Mouse (Mus musculus) cerebellum, adult 2 months (tissue): ENCODE data around the gene Orai2.

Source experiments
- CTCF ChIP-seq: fragments of 200-500 bp; IDR thresholded peaks from 2 replicates; pipeline ENCODE4 v1.5.1; 2011; ENCODE audit warnings: low read depth, mild to moderate bottlenecking, control low read depth, low read length, moderate library complexity, borderline replicate concordance; ENCODE audit not compliant: insufficient read depth
- POLR2A ChIP-seq: fragments of 200-500 bp; IDR thresholded peaks from 2 replicates; pipeline ENCODE4 v1.6.1; 2011; ENCODE audit warnings: low read length, control low read depth, borderline replicate concordance; ENCODE audit not compliant: insufficient read depth

GRCm38 (mm10) chr5:136109042-136109441, 61.5 kb downstream of the Orai2 start:
- TF ChIP-seq CTCF (no peak), POLR2A (no peak)
